9 mouse cellular contexts compared by ENCODE assay signal in the genomic region with DNA sequence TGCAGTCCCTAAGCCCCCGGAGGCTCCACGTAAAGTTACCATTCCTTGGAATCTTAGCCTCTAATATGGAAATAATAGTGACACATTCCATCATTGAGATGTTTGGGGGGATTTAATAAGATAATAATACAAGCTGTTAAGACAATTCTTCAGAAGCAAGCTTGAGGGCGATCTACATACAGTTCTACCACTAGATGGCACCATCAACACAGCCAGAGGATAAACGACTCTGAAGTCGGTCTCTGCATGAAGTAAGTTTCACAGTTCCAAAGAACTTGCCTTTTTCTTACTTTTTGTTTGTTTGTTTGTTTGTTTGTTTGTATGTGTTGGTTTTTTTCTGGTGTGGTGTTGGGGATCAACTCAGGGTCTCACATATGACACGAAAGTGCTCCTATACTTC. TPM values are rescaled to one million over a fixed set of nuclear protein-coding genes. Genes with fewer than 3 reads are reported as not detected.
A peak's percentile ranks its signal among the peaks of the same experiment; 100 is the strongest.
DNase-seq lines count a peak whose midpoint lies in the region; ATAC-seq and TF ChIP-seq lines count a peak whose summit lies in the region.
"Had no signal": no experiment of that assay in that cellular context is flagged by ENCODE, and none has a peak within 500 bp of the region (broad histone marks: within the 10 kb centered on the region; RNA-seq: fewer than 3 reads in every experiment).

No protein-coding gene starts in this region.

- no peaks in the 10 kb centered on the region for H3K4me1 ChIP-seq in heart, postnatal 0 days (ENCODE audit: control insufficient read depth, insufficient read depth)
- H3K4me1 ChIP-seq in heart, embryonic 10.5 days, result peaks cover 18% of the 10 kb centered on the region
- H3K4me1 ChIP-seq in cortical plate, adult 2 months (ENCODE audit: control insufficient read depth, insufficient read depth, low read length), result no peaks in the 10 kb centered on the region

- H3K9ac ChIP-seq in heart, postnatal 0 days (replicated peaks; ENCODE audit: low read depth, low read length), result no peak overlapping the region

- no peak overlapping the region for H3K4me2 ChIP-seq in heart, postnatal 0 days (ENCODE audit: low read depth, low read length)

- ATAC-seq in heart, postnatal 0 days (ENCODE audit: insufficient read depth, low read depth), result no peak
- ATAC-seq in erythroblast, adult 5-6 weeks (replicated peaks; ENCODE audit: low FRiP score, poor library complexity, severe bottlenecking), result no peak

- TF ChIP-seq EP300 in heart, postnatal 0 days (IDR thresholded peaks at IDR 0.05; ENCODE audit: low read depth), result no peak

- H3K27me3 ChIP-seq in heart, postnatal 0 days (ENCODE audit: control insufficient read depth, insufficient read depth, low read length), result 0 out of 2 replicates have a peak, but pooled peaks cover 3% of the 10 kb centered on the region
- H3K27me3 ChIP-seq in heart, embryonic 10.5 days (ENCODE audit: insufficient read depth, poor library complexity, severe bottlenecking), result peaks cover 43% of the 10 kb centered on the region

- TF ChIP-seq CTCF in heart, postnatal 0 days (IDR thresholded peaks at IDR 0.05; ENCODE audit: low read depth), result peak; percentile 98
- peak; percentile 79 for TF ChIP-seq CTCF in cortical plate, adult 2 months (IDR thresholded peaks at IDR 0.05; ENCODE audit: extremely low read depth, insufficient read depth, low read length)

- H3K9me3 ChIP-seq in heart, postnatal 0 days (replicated peaks; ENCODE audit: control insufficient read depth, low read length), result no peaks in the 10 kb centered on the region
- H3K9me3 ChIP-seq in heart, embryonic 10.5 days, result no peaks in the 10 kb centered on the region

- no peak for TF ChIP-seq POLR2A in cortical plate, adult 2 months (IDR thresholded peaks at IDR 0.05; ENCODE audit: extremely low read depth, insufficient read depth, low read length)

- WGBS in heart, postnatal 0 days, result 6% methylated on average over 6 of the region's 6 CpGs
- WGBS in heart, embryonic 10.5 days, result 10% methylated on average over 6 of the region's 6 CpGs

- no peak overlapping the region for H3K27ac ChIP-seq in heart, postnatal 0 days (ENCODE audit: low read depth)
- no peak overlapping the region for H3K27ac ChIP-seq in heart, embryonic 10.5 days
- no peak overlapping the region for H3K27ac ChIP-seq in cortical plate, adult 2 months (ENCODE audit: insufficient read depth, low read length)

- no peak overlapping the region for H3K4me3 ChIP-seq in heart, postnatal 0 days (ENCODE audit: low read depth, low read length)
- H3K4me3 ChIP-seq in heart, embryonic 10.5 days, result no peak overlapping the region
- H3K4me3 ChIP-seq in cortical plate, adult 2 months (ENCODE audit: insufficient read depth, low read length), result no peak overlapping the region

- H3K36me3 ChIP-seq in heart, postnatal 0 days (replicated peaks; ENCODE audit: control insufficient read depth, insufficient read depth, low read length), result no peaks in the 10 kb centered on the region
- no peaks in the 10 kb centered on the region for H3K36me3 ChIP-seq in heart, embryonic 10.5 days

- DNase-seq in heart, postnatal 0 days (ENCODE audit: low spot score), result peak; percentile 76
- DNase-seq in heart, embryonic 10.5 days (ENCODE audit: low spot score), result no peak
- peak; percentile 78 for DNase-seq in thymus, postnatal 0 days (ENCODE audit: low spot score)
- no peak for DNase-seq in thymus, postnatal 36 days
- peak; percentile 19 for DNase-seq in lung, postnatal 14 days
- no peak for DNase-seq in right cerebral cortex, adult 18-20 months

RNA-seq across cellular contexts. Expression of a gene that starts 10.4 kb away (rescaled TPM):
- total RNA-seq in heart, postnatal 0 days (2014; rRNA removed; ENCODE audit: low replicate concordance), result not detected in 2 replicates
- not detected in 2 replicates for polyA plus RNA-seq in heart, postnatal 0 days (2015; fragmentation: Nextera tagmentation; extraction: Ambion mirVana)
- not detected in 2 replicates for polyA plus RNA-seq in heart, embryonic 10.5 days (2016; fragmentation: Nextera tagmentation; extraction: Ambion mirVana)
- 0.03 and 0.04 TPM in 2 replicates for polyA plus RNA-seq in thymus, postnatal 0 days (2015; fragmentation: Nextera tagmentation; extraction: Ambion mirVana)
- polyA plus RNA-seq in cortical plate, adult 2 months (2012; rRNA removed), result not detected in 2 replicates
- total RNA-seq in erythroblast, adult 5-6 weeks (2015; ENCODE audit: low replicate concordance), result not detected in 2 replicates
- total RNA-seq in erythroblast, adult 5-6 weeks (2017; ENCODE audit: low replicate concordance), result not detected in 2 replicates
- polyA plus RNA-seq: lung, embryonic 16.5 days had no signal

RNA-seq across cellular contexts. Expression of a gene that starts 31.1 kb away (rescaled TPM):
- 16.0 and 30.0 TPM in 2 replicates for total RNA-seq in heart, postnatal 0 days (2014; rRNA removed; ENCODE audit: low replicate concordance)
- polyA plus RNA-seq in heart, postnatal 0 days (2015; fragmentation: Nextera tagmentation; extraction: Ambion mirVana), result 21.4 and 21.7 TPM in 2 replicates
- 31.7 and 37.8 TPM in 2 replicates for polyA plus RNA-seq in heart, embryonic 10.5 days (2016; fragmentation: Nextera tagmentation; extraction: Ambion mirVana)
- 34.4 and 39.4 TPM in 2 replicates for polyA plus RNA-seq in thymus, postnatal 0 days (2015; fragmentation: Nextera tagmentation; extraction: Ambion mirVana)
- 20.4 and 22.4 TPM in 2 replicates for polyA plus RNA-seq in cortical plate, adult 2 months (2012; rRNA removed)
- total RNA-seq in erythroblast, adult 5-6 weeks (2015; ENCODE audit: low replicate concordance), result 2.5 and 4.6 TPM in 2 replicates
- 4.7 and 6.0 TPM in 2 replicates for total RNA-seq in erythroblast, adult 5-6 weeks (2017; ENCODE audit: low replicate concordance)

RNA-seq across cellular contexts. Expression of a gene that starts 31.7 kb away (rescaled TPM):
- 67.6 and 87.1 TPM in 2 replicates for total RNA-seq in heart, postnatal 0 days (2014; rRNA removed; ENCODE audit: low replicate concordance)
- 67.5 and 69.2 TPM in 2 replicates for polyA plus RNA-seq in heart, postnatal 0 days (2015; fragmentation: Nextera tagmentation; extraction: Ambion mirVana)
- 57.3 and 133 TPM in 2 replicates for polyA plus RNA-seq in heart, embryonic 10.5 days (2016; fragmentation: Nextera tagmentation; extraction: Ambion mirVana)
- polyA plus RNA-seq in thymus, postnatal 0 days (2015; fragmentation: Nextera tagmentation; extraction: Ambion mirVana), result 1.5 and 1.8 TPM in 2 replicates
- 0.48 and 0.53 TPM in 2 replicates for polyA plus RNA-seq in cortical plate, adult 2 months (2012; rRNA removed)
- total RNA-seq in erythroblast, adult 5-6 weeks (2015; ENCODE audit: low replicate concordance), result 1.3 TPM in 1 of 2 replicates, not detected in the other
- not detected in 2 replicates for total RNA-seq in erythroblast, adult 5-6 weeks (2017; ENCODE audit: low replicate concordance)

Comparison
In these comparisons a context has a peak if more than half of its experiments do, and no peak if none do; other contexts are left out.
1. DNase-seq: peak in heart, postnatal 0 days (single experiment), thymus, postnatal 0 days (single experiment) and lung, postnatal 14 days (single experiment); none in heart, embryonic 10.5 days (single experiment), thymus, postnatal 36 days (0 of 2) and right cerebral cortex, adult 18-20 months (single experiment).
2. RNA of a gene that starts 31.7 kb away (polyA plus RNA-seq): 67.5 to 69.2 TPM in heart, postnatal 0 days and 57.3 to 133 TPM in heart, embryonic 10.5 days; 1.5 to 1.8 TPM in thymus, postnatal 0 days and 0.48 to 0.53 TPM in cortical plate, adult 2 months; every median in the first group is over 10 times any median in the second.